Mouse (Mus musculus): ENCODE measurements around the gene Tkt. TPM values are rescaled to one million over a fixed set of nuclear protein-coding genes. Genes with fewer than 3 reads are reported as not detected.

Gene Tkt
- polyA plus RNA-seq (2012; rRNA removed) = 182 and 197 TPM in 2 replicates

GRCm38 (mm10) chr14:30548131-30548720, at the start of gene Tkt:
TSS of gene Tkt (plus strand) at chr14:30548359.

Other genes with a start within 250 kb of the Tkt start
- 26.2 and 39.3 TPM in 2 replicates for gene Dcp1a, start 68.8 kb upstream of the Tkt start, polyA plus RNA-seq (2012; rRNA removed)
- 2.8 and 6.0 TPM in 2 replicates for gene Cacna1d, start 56.9 kb upstream of the Tkt start, polyA plus RNA-seq (2012; rRNA removed)
- gene Prkcd, start 77.9 kb downstream of the Tkt start, polyA plus RNA-seq (2012; rRNA removed) = 36.7 and 57.1 TPM in 2 replicates
- 10.4 and 15.9 TPM in 2 replicates for gene Rft1, start 106.0 kb downstream of the Tkt start, polyA plus RNA-seq (2012; rRNA removed)
- 10.2 and 11.7 TPM in 2 replicates for gene Sfmbt1, start 166.5 kb downstream of the Tkt start, polyA plus RNA-seq (2012; rRNA removed)

Measured in central nervous system, embryonic 11.5 days (tissue).